Mouse (Mus musculus) embryonic facial prominence, embryonic 11.5 days (tissue): ENCODE results near the gene Mknk1. TPM values are rescaled to one million over a fixed set of nuclear protein-coding genes. Genes with fewer than 3 reads are reported as not detected.

Experiments used
- ATAC-seq: fragments of 200-750 bp; cut with Nextera tagmentation; replicated peaks from 2 replicates; pipeline ENCODE4 v1.8.0; 2017; ENCODE audit warnings: low read depth; ENCODE audit not compliant: insufficient number of reproducible peaks, low FRiP score, low TSS enrichment
- DNase-seq: peaks from one replicate; pipeline ENCODE4 v3.0.0-alpha.2; 2015; ENCODE audit warnings: low spot score
- H3K27ac ChIP-seq: fragments of 300-500 bp; sonication (generic); replicated peaks from 2 replicates; pipeline ENCODE4 v1.5.1; 2014; ENCODE audit warnings: mild to moderate bottlenecking, low read depth, low read length, control low read depth
- H3K27me3 ChIP-seq: fragments of 300-500 bp; sonication (generic); 2 replicates; pipeline ENCODE4 v1.6.1; 2014; ENCODE audit warnings: mild to moderate bottlenecking, low read length, moderate library complexity, mixed read lengths; ENCODE audit not compliant: control insufficient read depth, insufficient read depth
- H3K36me3 ChIP-seq: fragments of 300-500 bp; sonication (generic); replicated peaks from 2 replicates; pipeline ENCODE4 v1.6.1; 2014; ENCODE audit warnings: low read depth, mild to moderate bottlenecking, low read length, moderate library complexity, mixed read lengths; ENCODE audit not compliant: control insufficient read depth, insufficient read depth
- H3K4me1 ChIP-seq: fragments of 300-500 bp; sonication (generic); 2 replicates; pipeline ENCODE4 v1.6.1; 2014; ENCODE audit warnings: low read length, mixed read lengths; ENCODE audit not compliant: control insufficient read depth, insufficient read depth
- H3K4me2 ChIP-seq: fragments of 300-500 bp; sonication (generic); 2 replicates; pipeline ENCODE4 v1.6.1; 2014; ENCODE audit warnings: low read depth, mild to moderate bottlenecking, control low read depth, low read length, moderate library complexity
- H3K4me3 ChIP-seq: fragments of 300-500 bp; sonication (generic); 2 replicates; pipeline ENCODE4 v1.5.1; 2014; ENCODE audit warnings: low read depth, low read length, control low read depth
- H3K9ac ChIP-seq: fragments of 300-500 bp; sonication (generic); replicated peaks from 2 replicates; pipeline ENCODE4 v1.6.1; 2014; ENCODE audit warnings: mild to moderate bottlenecking, control low read depth, low read length
- H3K9me3 ChIP-seq: fragments of 300-500 bp; sonication (generic); replicated peaks from 2 replicates; pipeline ENCODE4 v1.6.1; 2016; ENCODE audit warnings: mild to moderate bottlenecking, low read length, inconsistent platforms, mixed read lengths; ENCODE audit not compliant: control insufficient read depth
- WGBS: fragments of 180-500 bp; shearing (Covaris S2); extraction: QIAGEN DNeasy Blood & Tissue Kit; methylation state at CpG from one replicate; pipeline ENCODE4 v1.1.7; 2014; 5-methylcytosine and 5-hydroxymethylcytosine counted together
- polyA plus RNA-seq: library from polyadenylated mRNA; unstranded; fragments of >200 nt; fragmentation: Nextera tagmentation; extraction: Ambion mirVana; gene quantifications from 2 replicates; pipeline ENCODE4 v1.2.1, GENCODE M21; 2014

The Mknk1 gene
- 17.5 and 20.0 TPM in 2 replicates for polyA plus RNA-seq

- DNase-seq (peak; percentile 96), ATAC-seq (peak; percentile 80)
- Histone ChIP-seq H3K4me1 (no peaks in the 10 kb centered on the region), H3K4me3 (peak within 1 kb of the TSS; percentile 51), H3K4me2 (peak within 1 kb of the TSS; percentile 61), H3K9me3 (no peaks in the 10 kb centered on the region), H3K36me3 (no peaks in the 10 kb centered on the region), H3K9ac (peak within 1 kb of the TSS; percentile 61), H3K27me3 (no peaks in the 10 kb centered on the region), H3K27ac (no peak within 1 kb of the TSS)
- 2% methylated on average over 48 of the region's 51 CpGs for WGBS
Observed at GRCm38 (mm10) chr4:115838696-115839641, at the start of gene Mknk1. TSS of gene Mknk1 (plus strand) at chr4:115839198.

- Histone ChIP-seq H3K9ac (no peak overlapping the region), H3K27me3 (no peaks in the 10 kb centered on the region), H3K36me3 (no peaks in the 10 kb centered on the region; the same call in 1 of the 2 replicates), H3K27ac (no peak overlapping the region), H3K4me3 (no peak overlapping the region), H3K4me1 (no peaks in the 10 kb centered on the region), H3K4me2 (no peak overlapping the region), H3K9me3 (no peaks in the 10 kb centered on the region)
- ATAC-seq: no peak
- WGBS: 83% methylated on average over 3 of the region's 3 CpGs
- no peak for DNase-seq
Observed at GRCm38 (mm10) chr4:115790864-115791263, 48.1 kb upstream of the Mknk1 start.

- H3K4me1 ChIP-seq: no peaks in the 10 kb centered on the region
- WGBS: 97% methylated on average over 3 of the region's 3 CpGs
- H3K9me3 ChIP-seq: no peaks in the 10 kb centered on the region
- no peaks in the 10 kb centered on the region for H3K27me3 ChIP-seq
- H3K4me3 ChIP-seq: no peak overlapping the region
- no peak overlapping the region for H3K4me2 ChIP-seq
- H3K9ac ChIP-seq: no peak overlapping the region
- no peaks in the 10 kb centered on the region; the same call in none of the 2 replicates for H3K36me3 ChIP-seq
- no peak for ATAC-seq
- no peak overlapping the region for H3K27ac ChIP-seq
- no peak for DNase-seq
Observed at GRCm38 (mm10) chr4:115795360-115795759, 43.6 kb upstream of the Mknk1 start.

GRCm38 (mm10) chr4:115799981-115800380 is 39.0 kb upstream of the Mknk1 start:
- no peaks in the 10 kb centered on the region; the same call in none of the 2 replicates for H3K36me3 ChIP-seq
- H3K4me3 ChIP-seq: no peak overlapping the region
- no peaks in the 10 kb centered on the region for H3K4me1 ChIP-seq
- no peak overlapping the region for H3K27ac ChIP-seq
- H3K9ac ChIP-seq: no peak overlapping the region
- no peaks in the 10 kb centered on the region for H3K9me3 ChIP-seq
- 92% methylated on average over 3 of the region's 3 CpGs for WGBS
- DNase-seq (no peak), ATAC-seq (no peak)
- no peak overlapping the region for H3K4me2 ChIP-seq
- H3K27me3 ChIP-seq: no peaks in the 10 kb centered on the region

- Histone ChIP-seq H3K27me3 (no peaks in the 10 kb centered on the region), H3K4me1 (no peaks in the 10 kb centered on the region), H3K36me3 (no peaks in the 10 kb centered on the region), H3K27ac (no peak overlapping the region), H3K4me3 (no peak overlapping the region), H3K4me2 (no peak overlapping the region), H3K9ac (no peak overlapping the region), H3K9me3 (no peaks in the 10 kb centered on the region)
- ATAC-seq: no peak
- 84% methylated on average over 4 of the region's 4 CpGs for WGBS
- DNase-seq: no peak
Observed at GRCm38 (mm10) chr4:115812326-115812725, 26.7 kb upstream of the Mknk1 start.

- Histone ChIP-seq H3K9ac (no peak overlapping the region), H3K4me3 (no peak overlapping the region), H3K4me2 (no peak overlapping the region), H3K9me3 (no peaks in the 10 kb centered on the region), H3K4me1 (no peaks in the 10 kb centered on the region), H3K27me3 (no peaks in the 10 kb centered on the region), H3K27ac (no peak overlapping the region), H3K36me3 (no peaks in the 10 kb centered on the region)
- no peak for DNase-seq
- no peak for ATAC-seq
- 90% methylated on average over 5 of the region's 5 CpGs for WGBS
Observed at GRCm38 (mm10) chr4:115815606-115816005, 23.4 kb upstream of the Mknk1 start.

- no peaks in the 10 kb centered on the region for H3K4me1 ChIP-seq
- no peak for ATAC-seq
- no peak overlapping the region for H3K4me3 ChIP-seq
- DNase-seq: no peak
- no peaks in the 10 kb centered on the region for H3K36me3 ChIP-seq
- H3K27ac ChIP-seq: no peak overlapping the region
- WGBS: 78% methylated on average over 3 of the region's 3 CpGs
- no peak overlapping the region for H3K9ac ChIP-seq
- no peak overlapping the region for H3K4me2 ChIP-seq
- H3K27me3 ChIP-seq: no peaks in the 10 kb centered on the region
- H3K9me3 ChIP-seq: no peaks in the 10 kb centered on the region
Observed at GRCm38 (mm10) chr4:115820199-115820598, 18.8 kb upstream of the Mknk1 start.

GRCm38 (mm10) chr4:115820944-115821343 is 18.1 kb upstream of the Mknk1 start:
- no peak for DNase-seq
- Histone ChIP-seq H3K27me3 (no peaks in the 10 kb centered on the region), H3K9ac (no peak overlapping the region), H3K9me3 (no peaks in the 10 kb centered on the region), H3K27ac (no peak overlapping the region), H3K4me1 (no peaks in the 10 kb centered on the region), H3K4me3 (no peak overlapping the region), H3K4me2 (no peak overlapping the region), H3K36me3 (no peaks in the 10 kb centered on the region)
- no peak for ATAC-seq
- 63% methylated on average over 3 of the region's 3 CpGs for WGBS
